Mouse (Mus musculus) spleen, embryonic (tissue): ENCODE measurements at regions not wholly inside any gene's neighbourhood (a gene's known extent, or its start where the extent isn't known, plus 50 kb on each side); places are given as distances from the start of the nearest gene placed in this dataset.
"Not testable (repeated sequence)": the region's sequence is repeated elsewhere in the genome, so short reads cannot be mapped to it uniquely, and the experiment has no call there.

Experiments used
- CTCF ChIA-PET: fragments of 350-600 bp; sonication (Branson Sonifier 250); formaldehyde crosslinking; loops from one replicate; lab custom pipeline; 2022; lab: Charles Lee

DNA sequence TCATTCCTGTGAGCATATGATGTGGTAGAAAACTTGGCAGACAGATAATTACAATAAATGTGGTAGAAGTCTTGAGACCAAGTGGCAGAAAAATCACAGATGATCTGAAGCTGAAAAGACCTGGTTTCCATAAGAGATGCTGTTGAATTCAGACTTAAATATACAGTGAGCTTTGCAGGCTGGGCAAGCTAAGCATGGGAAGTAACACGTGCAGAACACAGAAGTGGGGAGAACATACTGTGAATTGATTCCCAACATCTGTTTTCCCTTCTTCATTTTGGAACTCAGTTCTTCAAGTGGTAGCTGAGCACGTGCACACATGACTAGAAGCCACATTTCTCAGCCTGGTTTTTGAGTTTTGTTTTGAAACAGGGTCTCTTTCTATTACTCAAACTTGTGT lies 157.8 kb downstream of the Mterf1b start:
- CTCF ChIA-PET: no interaction called here

DNA sequence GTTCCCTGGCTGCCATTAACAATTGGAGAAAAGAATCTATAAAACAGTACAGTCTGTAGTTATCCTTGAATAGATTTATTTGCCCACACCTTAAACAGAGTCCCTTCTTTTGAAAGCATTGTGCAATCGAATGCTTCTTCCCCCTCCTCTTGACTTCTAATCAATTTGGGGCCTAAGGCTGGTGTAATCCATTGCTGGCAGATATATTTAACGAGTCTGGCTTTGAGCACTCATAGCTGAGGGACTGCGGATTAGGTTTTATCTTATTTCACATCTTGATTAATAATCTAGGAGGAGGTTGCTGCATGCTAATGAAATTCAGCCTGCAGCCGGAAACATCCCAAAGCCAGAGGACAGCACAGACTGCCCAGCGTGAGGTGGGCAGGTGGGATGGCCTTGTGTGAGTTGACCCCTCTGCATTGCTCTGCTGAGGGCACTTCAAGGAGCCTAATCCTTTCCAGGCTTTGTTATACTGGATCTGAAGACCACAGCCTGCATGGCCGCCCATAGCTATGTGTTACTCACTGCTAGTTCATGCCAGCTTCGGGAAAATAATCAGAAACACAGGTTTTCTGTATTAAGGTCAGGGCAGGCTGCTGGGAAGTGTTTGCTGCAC lies 163.6 kb downstream of the Mterf1b start:
- CTCF ChIA-PET: no interaction called here

DNA sequence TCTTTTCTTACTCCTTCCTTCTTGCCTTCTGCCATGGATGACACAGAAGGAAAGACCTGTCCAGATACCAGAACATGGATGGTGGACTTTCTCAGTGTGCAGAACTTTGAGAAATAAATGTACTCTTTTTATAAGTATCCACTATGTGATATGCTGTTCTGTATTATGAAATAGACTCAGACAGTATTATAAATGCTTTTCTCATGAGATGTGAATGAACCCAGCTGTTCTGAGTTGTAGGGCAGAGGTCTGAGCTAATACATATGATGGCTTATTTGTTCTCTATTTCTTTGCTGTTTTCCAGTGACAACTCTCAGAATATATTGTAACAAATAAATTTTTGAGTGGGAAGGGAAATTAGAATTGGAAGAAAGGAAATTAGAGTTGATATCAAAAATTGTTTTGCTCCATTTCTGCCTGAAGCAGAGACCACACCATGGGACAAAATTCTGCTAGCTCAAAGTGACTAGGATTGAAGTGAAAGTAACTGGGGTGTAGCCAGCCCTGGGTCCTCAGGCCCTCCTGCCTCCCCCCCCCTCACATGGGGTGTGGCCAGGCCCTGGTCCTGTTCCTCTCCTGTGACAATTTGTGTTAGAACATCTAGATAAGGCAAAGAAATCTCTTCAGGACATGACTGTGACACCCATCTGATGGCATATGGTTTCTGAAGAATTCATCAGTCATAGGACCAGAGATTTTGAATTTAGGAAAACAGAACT lies 164.5 kb downstream of the Mterf1b start:
- CTCF ChIA-PET: not testable (repeated sequence)

DNA sequence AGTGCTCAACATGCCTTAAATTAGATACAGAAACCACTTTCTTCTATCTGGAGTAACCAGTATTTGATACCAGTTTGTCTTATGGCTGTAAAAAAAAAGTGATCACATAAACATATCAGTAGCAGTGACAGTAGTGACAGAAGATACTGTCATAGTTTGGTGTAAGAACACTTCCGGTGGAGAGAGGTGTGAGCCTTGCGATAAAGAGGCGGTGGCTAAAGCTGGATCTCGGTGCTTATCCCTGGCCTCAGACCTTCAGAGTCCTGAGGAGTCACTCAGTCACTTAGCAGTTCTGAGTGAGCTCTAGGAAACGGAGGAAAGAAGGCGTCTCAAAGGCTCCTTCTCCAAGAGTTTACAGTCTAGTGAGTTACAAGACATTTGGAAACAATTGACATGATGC lies 169.4 kb downstream of the Mterf1b start:
- CTCF ChIA-PET: not testable (repeated sequence)

DNA sequence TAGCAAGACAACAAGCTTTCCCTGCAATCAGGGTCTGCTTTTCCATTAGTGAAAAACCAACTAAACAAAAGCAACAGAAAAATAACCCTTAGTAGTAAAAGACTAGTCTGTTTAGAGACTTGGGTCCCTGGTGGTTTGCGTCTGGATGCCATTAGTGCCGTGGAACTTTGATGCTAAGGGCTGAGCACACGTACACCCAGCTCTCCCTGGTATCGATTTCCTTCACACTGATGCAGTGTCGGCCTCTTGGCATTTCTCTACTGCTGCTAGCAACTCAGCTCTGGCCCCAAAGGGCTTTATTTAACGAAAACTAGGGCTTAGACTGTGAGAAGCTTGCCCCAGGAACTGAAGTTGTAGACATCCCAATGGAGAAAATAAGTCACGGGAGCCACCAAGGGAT lies 192.6 kb downstream of the Mterf1b start:
- CTCF ChIA-PET: not testable (repeated sequence)

DNA sequence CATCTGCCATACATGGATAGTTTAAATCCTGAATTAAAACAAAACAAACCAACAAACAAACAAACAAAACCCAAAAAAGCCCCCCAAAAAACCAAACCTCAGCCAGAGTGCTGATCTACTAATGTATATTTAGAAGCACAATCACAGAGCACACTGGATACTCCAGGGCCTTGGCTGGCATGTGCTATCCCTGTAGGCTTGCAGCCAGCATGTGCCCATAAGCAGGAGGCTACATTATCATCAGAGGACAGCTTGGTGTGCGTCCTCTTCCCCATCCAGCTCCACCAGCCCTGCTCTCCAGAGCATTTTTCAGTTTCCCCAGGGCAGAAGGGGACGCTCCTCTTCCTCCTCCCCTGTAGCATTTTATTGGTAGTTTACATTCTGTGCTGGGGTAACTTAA lies 198.9 kb downstream of the Mterf1b start:
- CTCF ChIA-PET: no interaction called here

DNA sequence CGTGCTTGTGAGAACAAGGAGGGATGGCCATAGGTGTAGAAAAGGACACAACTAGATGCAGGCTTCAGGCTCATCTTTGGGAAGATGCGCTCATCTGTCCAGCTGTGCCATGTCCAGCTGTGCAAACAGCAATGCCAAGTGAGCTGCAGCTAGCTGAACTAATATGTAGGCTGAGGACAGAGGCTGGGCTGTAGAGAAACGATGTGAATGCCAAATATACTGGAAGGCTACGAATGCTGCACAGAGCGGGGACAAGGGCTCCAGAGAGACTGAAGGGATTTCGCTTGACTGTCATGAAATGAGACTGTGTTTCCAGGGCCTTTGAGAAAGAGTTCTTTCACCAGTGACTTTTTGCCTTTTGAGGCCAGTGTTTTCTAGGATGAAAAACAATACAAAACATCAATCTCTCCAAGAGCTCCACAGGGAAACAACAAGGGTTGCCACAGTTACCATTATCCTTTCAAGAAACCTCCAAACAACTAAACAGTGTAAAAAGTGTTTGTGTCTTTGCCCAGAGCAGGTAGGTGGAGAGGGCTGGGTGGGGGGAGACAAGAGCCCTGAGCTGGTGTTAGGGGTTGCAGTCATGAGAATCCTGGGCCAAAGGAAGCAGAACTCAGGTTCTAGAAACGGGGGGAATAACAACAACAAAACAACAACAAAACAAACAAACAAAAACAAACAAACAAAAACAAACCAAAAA lies 202.3 kb downstream of the Mterf1b start:
- CTCF ChIA-PET: not testable (repeated sequence)

DNA sequence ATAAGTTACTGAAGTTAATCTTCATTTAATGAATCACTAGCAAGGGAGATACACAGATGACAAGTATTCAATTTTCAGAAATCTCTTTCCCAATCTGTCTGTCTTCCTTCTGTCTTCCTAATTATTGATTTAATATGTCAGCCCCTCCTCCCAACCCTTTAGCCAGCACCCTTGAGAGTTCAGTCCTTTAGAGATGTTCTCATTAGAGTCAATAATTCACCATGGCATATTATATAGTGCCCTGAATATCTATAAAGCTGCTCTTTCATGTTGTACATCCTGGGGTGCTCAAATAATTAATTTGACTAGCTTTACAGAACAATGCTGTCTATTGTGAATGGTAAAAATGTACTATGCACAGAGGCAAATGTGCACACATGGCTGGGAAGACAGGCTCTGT lies 205.9 kb downstream of the Mterf1b start:
- CTCF ChIA-PET: no interaction called here

DNA sequence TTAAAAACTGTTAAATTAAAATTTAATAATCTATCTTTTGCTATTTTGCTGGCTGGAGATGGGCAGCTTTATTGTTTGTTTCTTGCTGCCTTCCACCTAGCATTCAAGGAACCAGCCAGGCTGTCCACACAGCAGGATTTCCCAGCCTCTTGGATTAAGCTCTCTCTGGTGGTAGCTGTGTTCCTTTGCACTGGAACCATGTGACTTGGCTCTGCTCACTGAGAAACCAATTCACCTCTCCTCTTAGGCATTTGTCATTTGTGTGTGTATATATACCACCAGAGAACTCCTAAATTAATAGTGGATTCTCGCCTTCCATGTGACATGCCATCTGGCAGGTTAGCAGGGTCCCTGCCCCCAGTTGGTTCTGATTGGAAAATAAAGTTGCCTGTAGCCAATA lies 225.6 kb downstream of the Mterf1b start:
- CTCF ChIA-PET: no interaction called here
